Mouse (Mus musculus) adrenal gland, postnatal 4 days (tissue): Measurements from ENCODE around the gene Foxred2. TPM values are rescaled to one million over a fixed set of nuclear protein-coding genes. Genes with fewer than 3 reads are reported as not detected.

Experiments
- DNase-seq, 2 experiments: peaks; one replicate each; pipeline ENCODE4 v3.0.0; 2021 to 2022; ENCODE audit warnings: low spot score in 2 of 2, mixed read lengths in 2 of 2
- total RNA-seq, 2 experiments: library from RNA; stranded (reverse); gene quantifications; 2 replicates each; pipeline ENCODE4 v1.2.3; 2021

The Foxred2 gene
- total RNA-seq, 2 experiments from 2014 or later = 4.9 to 5.2 TPM

DNA sequence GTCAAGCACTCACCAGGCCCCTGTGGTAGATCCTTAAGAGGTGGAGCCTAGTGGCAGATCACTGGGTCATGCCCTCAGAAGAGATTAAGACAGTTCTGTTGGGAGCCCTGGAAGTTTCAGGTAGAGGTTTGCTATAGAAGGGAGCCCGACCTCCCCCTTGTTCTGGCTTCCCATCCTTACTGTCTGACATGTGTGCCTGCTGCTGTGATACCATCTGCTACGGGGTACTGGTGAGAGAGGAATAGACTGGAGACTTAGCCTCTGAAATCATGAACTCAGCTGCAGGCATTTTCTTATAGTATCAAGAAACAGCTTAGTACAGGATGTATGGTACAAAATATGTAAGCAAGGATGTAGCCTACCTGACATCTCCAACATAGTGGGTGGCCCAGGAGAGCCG, 3.6 kb downstream of the Foxred2 start:
- DNase-seq = no peak

DNA sequence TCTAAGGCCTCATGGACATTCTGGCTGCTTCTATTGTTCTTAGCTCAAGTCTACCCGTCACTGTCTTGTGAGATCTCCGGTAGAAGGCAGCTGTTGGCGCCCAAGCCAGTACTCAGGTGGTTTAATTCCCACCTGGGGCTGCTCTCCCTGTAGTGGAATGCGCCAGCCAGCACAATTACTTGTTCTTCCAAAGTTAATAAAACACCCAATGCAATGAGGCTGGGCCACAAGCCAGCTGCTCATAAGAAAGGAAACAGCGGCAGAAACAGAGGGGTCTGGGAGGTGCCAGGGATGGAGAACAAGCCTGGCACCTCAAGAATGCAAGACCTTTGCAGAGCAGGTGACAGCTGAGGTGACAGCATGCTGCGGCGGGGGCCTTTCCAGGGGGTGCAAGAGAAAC, 7.5 kb downstream of the Foxred2 start:
- DNase-seq = no peak

DNA sequence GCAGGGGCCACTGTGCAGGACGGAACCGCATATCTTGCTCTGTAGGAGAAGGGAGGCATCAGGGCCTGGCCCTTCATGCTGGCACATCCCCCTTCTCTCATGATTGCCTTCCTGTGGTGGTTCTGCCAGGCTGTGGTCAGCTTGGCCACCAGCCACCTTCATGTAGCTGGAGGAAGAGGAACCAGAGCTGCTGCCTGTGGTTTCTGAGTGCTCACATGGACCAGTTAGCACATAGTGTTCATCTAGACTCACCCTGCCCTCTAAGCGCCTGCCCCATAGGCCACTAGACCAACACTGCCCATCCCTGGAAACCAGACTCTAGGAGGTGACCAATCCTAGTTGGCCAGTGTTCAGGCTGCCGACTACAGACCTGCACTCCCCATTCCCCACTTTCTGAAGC, 10.8 kb downstream of the Foxred2 start:
- DNase-seq = no peak

DNA sequence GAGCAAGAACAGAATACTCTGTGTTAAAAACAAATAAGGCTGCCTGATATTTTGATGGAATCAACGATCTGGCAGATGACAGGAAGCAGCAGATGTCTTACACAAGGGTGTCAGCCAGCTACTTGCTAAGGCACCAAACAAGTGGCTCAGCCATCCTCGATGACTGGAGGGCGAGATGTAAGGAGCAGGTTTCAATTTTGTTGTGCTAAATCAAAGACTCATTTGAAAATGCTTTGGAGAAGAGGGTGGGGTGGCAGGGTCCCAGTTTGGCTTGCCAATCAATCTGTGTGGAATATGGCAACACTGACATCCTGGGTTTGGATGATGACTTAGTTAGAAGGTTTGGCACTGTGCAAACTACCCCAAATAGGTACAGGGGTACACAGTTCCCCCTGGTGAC, 15.0 kb downstream of the Foxred2 start:
- no peak for DNase-seq

DNA sequence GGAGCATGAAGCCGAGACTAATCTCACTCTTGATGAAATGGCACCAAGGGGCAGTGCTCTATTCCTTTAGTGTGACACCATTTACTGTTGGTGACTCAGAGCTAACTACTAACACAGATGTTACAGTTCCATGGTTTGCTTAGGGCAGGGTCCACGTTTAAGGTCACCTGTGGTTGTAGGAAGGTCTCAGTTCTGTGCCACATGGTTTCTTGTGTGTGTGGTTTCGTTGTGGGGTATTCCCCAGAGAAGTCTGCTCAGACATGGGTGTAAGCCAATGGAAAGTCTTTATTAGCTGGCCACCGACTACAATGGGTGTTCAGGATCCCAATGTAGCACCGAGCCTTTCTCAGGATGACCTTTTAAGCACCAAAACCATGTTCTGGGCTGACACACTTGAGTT, 18.0 kb downstream of the Foxred2 start:
- no peak for DNase-seq

DNA sequence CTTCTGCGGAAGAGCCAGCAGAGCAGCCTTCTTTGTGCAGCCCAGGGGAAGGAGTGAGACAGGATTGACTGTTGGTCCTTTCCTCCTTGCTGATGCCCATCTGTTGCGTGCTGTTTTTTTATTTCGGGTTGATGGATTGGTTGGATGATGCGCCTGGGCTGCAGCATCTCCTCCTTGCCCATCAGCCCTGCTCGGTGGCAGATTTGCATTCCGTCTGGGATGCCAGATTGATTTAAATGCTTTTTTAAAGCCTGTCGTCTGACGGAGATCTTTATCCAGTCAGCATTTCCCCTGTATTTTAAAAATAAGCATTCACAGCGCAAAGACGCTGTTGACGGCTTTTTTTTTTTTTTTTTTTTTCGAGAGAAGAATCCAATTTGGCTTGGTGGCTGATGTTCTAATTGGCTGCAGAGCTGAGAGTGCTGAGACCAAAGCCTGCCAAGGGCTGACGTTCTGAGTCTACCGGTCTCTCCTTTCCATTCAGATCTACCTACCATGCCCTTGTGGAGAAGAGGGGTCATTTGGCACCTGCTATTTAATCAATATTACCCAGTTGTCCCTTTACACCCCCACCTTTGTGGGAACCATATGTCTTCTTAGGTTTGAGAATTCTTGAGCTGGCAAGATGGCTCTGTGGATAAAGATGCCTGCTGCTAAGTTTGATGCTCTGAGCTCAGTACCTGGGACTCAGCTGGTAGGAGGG, 20.7 kb downstream of the Foxred2 start:
- no peak for DNase-seq

DNA sequence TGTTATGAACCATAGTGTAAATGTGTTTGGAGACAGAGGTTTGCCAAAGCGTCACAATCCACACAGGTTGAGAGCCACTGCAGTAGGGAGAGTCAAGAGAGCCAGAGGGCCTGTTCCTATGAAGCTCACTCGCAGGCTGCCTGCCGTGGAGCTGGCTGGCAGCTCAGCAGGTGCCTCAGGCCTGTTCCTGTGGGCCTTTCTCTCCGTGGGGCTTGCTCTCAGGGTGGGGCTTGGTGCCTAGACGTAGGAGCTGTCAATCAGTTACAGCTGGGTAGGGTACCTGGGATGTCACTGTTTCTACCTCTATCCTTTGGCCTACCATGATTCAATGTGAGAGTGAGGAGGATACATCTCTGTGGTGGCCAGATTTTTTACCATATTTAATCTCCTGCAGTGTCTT, 21.6 kb downstream of the Foxred2 start:
- no peak for DNase-seq

DNA sequence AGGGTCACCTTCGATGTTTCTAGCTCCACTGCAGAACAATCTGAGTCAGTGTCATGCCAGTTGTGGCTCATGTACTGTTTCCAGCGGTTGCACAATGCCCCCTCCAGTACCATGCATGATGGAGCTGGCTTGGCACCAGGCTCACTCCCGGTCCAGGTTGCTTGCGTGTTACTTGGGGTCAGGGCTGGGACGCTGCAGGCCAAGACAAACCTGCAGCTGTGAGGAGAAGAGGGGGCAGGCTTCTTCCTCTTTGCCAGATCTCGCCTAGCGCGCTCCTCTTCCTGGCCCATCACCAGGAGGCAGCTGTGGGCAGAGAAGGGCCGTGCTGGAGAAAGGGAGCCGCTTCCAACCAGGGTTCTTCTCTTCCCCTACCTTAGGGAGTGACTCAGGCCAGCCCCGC, 22.2 kb downstream of the Foxred2 start:
- DNase-seq = no peak

DNA sequence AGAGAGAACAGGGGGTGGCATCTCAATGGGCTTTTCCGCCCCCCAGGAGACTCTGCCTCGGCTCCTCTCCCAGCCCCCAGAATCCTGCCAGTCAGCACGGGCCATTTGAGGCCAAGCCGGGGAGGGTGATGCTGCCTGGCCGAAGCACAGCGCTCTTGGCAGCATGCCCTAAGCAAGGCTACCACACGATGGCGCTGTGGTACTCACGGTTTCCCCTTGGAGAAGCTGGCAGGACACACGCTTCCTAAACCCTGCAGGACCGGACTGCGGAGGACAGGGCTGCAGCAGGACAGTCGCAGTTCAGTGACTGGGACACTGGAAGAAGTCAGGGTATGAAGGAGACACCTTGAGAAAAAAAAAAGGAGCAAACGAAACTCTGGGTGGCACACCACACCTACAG, 22.8 kb downstream of the Foxred2 start:
- peak; percentile 98 to 100 for DNase-seq

DNA sequence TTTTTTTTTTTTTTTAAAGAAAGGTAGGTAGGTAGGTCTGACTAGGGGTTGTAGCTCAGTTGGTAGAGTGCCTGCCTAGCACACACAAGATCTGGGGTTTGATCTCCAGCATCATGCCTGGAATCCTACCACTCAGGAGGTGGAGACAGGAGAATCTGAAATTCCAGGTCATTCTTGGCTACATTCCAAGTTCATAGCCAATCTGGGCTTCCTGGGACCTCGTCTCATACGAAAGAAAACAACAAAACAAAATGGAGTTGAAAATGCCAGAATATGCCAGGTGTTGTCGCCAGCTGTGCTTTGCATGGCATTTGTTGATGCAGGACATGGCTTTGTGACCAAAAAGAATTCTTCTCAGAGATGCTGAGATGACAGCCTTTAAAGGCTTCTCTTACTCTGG, 23.3 kb downstream of the Foxred2 start:
- DNase-seq = no peak

DNA sequence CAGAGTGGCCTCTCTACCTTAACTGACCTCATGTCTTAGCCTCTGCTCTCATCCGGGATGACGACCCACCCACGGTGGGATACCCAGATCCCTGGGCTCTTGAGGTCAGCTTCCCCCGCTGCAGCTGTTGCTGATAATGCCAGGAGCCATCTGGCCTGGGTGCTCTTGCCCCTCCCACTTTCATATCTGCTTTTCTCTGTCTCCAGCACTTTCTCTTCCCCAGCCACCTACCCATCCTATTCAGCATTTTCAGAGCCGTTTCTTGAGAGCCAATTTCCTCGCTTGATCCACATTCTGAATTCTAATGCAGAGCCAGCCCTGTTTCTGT, 24.9 kb downstream of the Foxred2 start:
- DNase-seq = no peak

DNA sequence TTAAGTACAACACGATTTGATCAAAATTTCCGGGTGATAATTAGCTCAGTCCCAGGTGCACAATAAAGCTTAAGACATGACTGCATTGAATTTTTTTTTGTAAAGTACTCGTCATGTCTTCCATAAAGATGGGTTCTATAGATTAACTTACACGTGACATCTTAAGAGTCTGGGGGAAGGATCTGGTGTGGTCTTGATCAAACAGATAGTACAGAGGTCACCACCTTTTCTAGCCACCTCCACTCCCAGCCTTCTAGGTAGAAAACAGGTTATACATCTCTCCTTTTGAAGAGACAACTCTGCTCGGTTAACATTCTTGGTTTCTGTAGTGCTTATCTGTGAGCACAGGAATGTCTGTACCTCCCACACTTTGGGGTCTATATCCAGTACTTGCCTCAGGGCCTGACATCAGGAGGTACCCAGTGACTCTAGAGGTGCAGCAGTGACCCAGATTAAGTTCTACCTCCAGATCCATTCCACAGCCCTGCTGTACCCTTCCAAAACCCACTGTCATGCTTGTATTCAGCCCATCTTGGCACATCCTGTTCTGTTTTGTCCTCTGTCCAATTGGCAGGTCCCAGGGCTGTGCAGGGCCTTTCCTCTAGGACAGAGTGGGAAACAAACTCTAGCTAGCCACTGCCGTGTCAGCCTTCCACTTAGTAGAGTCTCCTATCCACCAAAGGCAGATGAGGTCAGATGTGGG, 25.4 kb downstream of the Foxred2 start:
- DNase-seq = no peak

DNA sequence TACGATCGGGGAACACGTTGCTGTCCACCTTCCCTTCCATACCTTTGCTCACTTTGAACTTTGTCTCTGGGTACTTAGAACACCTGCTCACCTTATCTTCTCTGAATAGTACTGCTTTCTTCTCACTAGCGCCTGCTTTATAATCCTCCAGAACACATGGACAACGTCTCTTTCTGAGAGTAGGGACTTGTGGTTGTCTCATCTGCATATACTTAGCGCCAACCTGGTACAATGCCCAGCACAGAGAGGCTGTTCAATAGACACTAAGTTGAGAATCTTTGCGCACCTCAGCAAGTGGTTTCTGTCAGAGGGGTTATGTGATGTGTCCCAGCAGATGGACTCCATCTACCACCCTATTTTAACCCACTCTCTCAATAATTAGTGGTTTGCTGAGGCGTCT, 26.7 kb downstream of the Foxred2 start:
- DNase-seq = no peak

DNA sequence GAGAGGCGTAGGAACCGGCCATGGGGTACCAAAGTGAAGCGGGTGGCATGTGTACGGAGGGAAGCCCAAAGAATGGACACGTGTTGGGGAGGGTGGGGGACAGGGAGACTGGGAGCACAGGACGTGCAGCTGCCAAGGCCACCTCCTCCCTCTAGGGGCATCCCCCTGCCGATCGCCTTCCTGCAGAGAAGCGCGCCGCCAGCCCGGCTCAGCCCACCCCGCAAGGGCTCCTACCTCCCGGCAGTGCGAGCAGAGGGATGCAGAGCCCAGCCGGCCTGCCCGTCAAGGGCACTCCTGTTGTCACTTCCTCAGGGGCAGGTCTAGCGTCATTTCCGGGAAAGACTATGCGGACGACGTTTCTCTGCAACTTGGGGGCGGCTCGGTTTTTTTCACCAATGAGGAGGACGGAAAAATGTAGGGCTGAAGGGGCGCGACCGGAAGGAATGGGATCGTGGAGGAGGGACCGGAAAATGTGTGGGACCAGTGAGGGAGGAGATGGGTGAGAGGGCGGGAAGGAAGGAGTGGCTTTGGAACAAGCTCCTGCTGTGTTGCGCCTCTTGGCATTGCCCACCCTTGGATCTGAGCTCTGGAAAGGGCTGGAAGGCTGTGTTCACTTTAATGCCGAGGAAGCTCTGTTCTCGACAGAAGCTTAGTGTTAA, 27.7 kb downstream of the Foxred2 start, which contains the start of gene Txn2:
Gene Txn2, minus strand, starts transcription at position 334 of the 659 bp plus-strand sequence.
- peak; percentile 77 to 93 for DNase-seq

DNA sequence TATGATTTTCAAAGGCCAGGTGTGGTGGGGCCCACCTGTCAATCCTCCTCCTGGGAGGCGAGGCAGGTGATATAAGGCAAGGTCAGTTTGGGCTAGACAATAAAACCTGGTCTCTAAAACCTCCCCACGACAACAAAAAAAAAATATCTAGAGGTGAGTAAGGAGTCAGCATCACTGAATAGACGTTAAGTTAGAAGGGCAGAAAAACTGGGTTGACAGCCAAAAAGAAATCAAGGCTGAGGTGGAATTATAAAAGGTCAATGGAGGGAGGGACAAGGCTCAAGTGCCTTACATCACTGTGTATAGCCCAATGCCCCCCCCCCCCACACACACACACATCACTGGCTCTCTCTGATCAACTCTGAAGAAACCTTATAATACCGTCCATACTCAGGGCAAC, 28.4 kb downstream of the Foxred2 start:
- DNase-seq = no peak

DNA sequence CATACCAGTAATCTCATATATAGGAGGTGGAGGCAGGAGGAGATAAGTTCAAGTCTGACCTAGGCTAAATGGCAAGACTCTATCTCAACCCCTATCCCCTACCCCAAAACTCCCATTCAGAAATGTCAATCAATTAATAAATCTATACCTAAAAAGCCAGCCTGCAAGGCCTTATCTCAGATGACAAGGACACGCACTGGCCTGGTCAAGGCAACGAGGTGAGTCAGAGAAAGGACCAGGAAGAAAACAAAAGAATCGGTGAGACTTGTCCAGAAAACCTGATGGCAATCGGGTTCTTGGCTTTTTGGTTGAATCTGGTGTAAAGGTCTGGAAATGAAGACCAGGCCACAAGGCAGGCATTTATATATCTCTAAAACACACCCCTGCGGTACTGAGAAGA, 29.6 kb downstream of the Foxred2 start:
- DNase-seq = no peak

DNA sequence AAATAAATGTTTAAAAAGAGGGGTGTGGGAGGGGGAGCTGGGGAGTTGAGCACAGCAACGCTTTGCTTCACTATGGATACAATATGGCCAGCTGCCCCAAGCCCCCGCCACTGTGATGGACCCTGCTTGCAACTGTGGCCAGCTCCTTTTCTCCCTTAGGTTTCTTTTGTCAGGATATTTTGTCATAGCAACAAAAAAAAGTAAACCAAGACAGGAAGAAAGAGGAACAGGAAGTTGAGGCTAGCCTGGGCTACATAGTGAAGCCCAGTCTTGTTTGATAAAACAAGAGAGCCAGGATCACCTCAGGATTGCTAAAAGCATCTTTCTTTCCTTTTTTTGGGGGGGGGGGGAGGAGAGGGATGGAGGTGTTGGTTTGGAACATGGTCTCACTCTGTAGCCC, 31.3 kb downstream of the Foxred2 start:
- no peak for DNase-seq

DNA sequence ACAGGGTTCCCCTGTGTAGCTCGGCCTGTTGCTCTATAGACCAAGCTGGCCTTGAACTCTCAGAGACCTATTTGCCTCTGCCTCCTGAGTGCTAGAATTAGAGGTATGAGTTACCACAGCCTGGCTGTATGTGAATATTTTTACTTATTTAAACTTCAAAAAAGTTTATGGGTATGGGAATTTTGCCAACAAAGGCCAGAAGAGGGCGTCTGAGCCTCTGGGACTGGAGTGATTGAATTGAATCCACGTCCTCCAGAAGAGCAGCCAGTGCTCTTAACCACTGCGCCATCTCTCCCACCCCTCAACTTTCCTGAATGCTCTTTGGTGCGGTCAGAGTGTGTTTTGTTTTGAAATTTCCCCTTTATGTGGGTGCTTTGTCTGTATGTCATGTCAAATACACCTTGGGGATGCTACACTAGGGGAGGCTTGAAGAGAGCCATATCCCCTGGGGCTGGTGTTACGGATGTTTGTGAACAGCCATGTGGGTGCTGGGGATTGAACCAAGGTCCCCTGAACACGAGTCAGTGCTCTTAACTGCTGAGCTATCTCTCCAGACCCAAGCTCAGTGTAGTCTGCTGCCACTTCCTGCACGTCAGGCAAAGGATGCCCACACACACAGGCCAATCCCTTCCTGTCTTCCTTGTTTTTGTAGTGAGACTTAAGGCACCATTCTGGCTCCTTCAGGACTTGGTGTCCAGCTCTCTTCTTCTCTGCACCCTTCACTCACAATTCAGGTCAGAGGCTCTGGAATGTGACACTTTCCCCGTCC, 33.1 kb downstream of the Foxred2 start:
- DNase-seq = no peak

DNA sequence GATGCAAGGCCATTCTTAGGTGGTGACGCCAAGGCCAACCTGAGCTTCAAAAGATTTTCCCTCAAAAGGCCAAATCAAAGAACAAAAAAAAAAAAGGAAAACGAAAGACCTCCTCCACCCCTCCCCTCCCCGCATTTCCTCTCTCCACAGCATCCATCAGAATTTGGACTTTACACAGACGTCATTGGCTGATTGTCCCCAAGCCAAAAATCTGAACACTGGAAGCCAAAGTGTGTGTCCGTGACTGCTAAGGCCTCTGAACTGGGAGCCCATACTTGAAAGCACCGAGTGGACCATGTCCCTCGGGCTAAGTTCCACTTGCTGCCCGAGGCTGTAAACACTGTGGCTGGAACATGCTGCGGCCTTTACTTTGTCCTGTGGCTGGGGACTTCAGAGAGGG, 33.8 kb downstream of the Foxred2 start:
- no peak for DNase-seq

DNA sequence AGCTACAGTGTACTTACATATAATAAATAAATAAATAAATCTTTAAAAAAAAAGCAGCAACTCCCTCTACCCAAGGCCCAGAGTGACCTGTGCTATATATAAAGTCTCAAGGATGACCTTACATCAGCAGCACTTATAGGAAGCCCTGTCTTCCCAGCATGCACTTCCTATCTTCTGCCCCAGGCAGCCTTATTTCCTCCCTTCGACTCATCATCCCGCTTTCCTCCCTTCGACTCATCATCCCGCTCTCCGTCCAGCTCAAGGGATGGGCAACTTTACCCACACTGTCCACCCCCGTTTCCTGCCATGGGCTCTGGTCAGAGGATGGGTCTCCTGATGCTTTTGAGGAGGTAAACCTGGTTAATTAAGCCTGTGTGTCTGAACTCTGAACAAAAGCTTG, 34.9 kb downstream of the Foxred2 start:
- no peak for DNase-seq

DNA sequence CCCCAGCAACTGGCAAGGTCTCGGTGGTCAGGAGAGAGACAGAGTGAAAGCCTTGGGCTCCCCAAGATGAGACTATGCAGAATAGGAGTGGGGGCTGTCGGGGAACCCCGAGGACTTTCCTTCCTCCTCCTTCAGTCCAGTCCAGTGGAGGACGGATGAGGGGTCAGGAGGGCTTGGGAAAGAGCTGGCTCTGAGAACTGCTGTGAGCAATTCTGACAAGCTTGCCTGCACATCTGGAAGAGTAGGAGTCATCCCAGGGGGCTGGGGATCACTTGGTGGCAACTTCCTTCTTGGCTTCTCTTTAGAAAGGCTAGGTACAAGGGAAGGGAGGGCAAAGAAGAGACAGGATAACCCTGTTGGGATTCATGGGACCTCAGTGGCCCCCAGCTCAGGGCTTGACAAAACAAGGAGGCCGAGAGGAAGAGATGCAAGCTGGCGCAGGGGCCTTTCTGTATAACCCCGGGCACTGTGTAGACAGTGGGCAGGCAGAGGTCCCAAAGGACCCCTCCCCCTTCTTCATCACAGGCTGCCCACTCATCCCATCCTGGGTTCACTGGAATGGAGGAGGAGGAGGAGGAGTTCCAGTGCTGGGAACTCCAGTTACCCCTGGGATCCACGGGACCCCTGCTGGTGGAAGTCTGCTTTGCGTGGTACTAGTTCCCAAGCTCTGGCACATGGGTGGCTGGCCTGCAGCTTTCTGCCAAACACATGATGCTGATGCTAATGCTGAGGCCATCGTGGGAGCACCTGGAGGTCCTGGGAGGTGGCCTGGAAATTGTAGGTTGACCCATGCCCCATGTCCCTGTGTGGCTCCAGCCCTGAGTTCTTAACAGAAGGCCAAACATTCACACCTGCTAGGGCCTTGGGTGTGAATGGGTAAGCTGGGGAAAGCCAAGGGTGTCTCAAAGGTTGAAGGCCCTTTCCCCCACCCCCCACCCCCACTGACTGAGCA, 35.7 kb downstream of the Foxred2 start:
- no peak for DNase-seq
